Mouse (Mus musculus) CH12.LX (cell line): ENCODE results near the gene Cuta. TPM values are rescaled to one million over a fixed set of nuclear protein-coding genes. Genes with fewer than 3 reads are reported as not detected.

Source experiments
- DNase-seq: peaks from one replicate; pipeline ENCODE4 v3.0.0-alpha.2; 2013; ENCODE audit errors: extremely low read depth
- H3K27ac ChIP-seq: 2 replicates; pipeline ENCODE4 v1.5.1; 2012; ENCODE audit warnings: low read depth, mild to moderate bottlenecking, control low read depth, moderate library complexity; ENCODE audit not compliant: insufficient read depth
- H3K27me3 ChIP-seq: replicated peaks from 2 replicates; pipeline ENCODE3; 2012; ENCODE audit warnings: inconsistent platforms
- H3K36me3 ChIP-seq, 2 experiments: replicated peaks in 1 of 2; 2 replicates each; pipeline versions ENCODE3 to v1.6.1; 2012; ENCODE audit warnings: inconsistent platforms in 1 of 2, low read length in 1 of 2, mild to moderate bottlenecking in 1 of 2, mixed read lengths in 1 of 2, moderate library complexity in 1 of 2; ENCODE audit not compliant: control insufficient read depth in 1 of 2, insufficient read depth in 1 of 2
- H3K4me1 ChIP-seq, 2 experiments: 2 replicates each; pipeline ENCODE4 v1.6.1; 2012; ENCODE audit warnings: inconsistent platforms in 1 of 2, moderate library complexity in 1 of 2; ENCODE audit not compliant: insufficient read depth in 2 of 2, control insufficient read depth in 1 of 2
- H3K4me2 ChIP-seq: 2 replicates; pipeline ENCODE4 v1.6.1; 2012; ENCODE audit warnings: low read depth, mild to moderate bottlenecking, control low read depth; ENCODE audit not compliant: poor library complexity, insufficient read depth, severe bottlenecking
- H3K4me3 ChIP-seq, 3 experiments: fragments of 150-350 bp in 1 of 3; sonication (generic) in 1 of 3; replicated peaks in 1 of 3; 2 replicates each; pipeline versions ENCODE3 to v1.5.1; 2011 to 2012; ENCODE audit warnings: low read depth in 2 of 3, low read length in 2 of 3, mild to moderate bottlenecking in 2 of 3, moderate library complexity in 2 of 3, control low read depth in 1 of 3, improper control_type of control experiment in 1 of 3, inconsistent platforms in 1 of 3, mixed read lengths in 1 of 3; ENCODE audit not compliant: poor library complexity in 1 of 3
- H3K79me2 ChIP-seq: replicated peaks from 2 replicates; pipeline ENCODE4 v1.6.1; 2012; ENCODE audit warnings: mild to moderate bottlenecking, moderate library complexity; ENCODE audit not compliant: control insufficient read depth, poor library complexity, insufficient read depth, severe bottlenecking; ENCODE audit errors: extremely low read depth
- H3K9ac ChIP-seq: 2 replicates; pipeline ENCODE4 v1.6.1; 2012; ENCODE audit warnings: low read depth, mild to moderate bottlenecking, control low read depth, moderate library complexity; ENCODE audit not compliant: insufficient read depth
- H3K9me3 ChIP-seq: replicated peaks from 2 replicates; pipeline ENCODE3; 2012; ENCODE audit warnings: low read length, inconsistent platforms, mixed read lengths
- BHLHE40 ChIP-seq: IDR thresholded peaks from 2 replicates; pipeline ENCODE4 v1.6.1; 2011; ENCODE audit warnings: mild to moderate bottlenecking, low read depth, low read length, improper control_type of control experiment
- CHD2 ChIP-seq: IDR thresholded peaks from 2 replicates; pipeline ENCODE4 v1.6.1; 2011; ENCODE audit warnings: low read length, improper control_type of control experiment
- CTCF ChIP-seq, 2 experiments: IDR thresholded peaks in 1 of 2; conservative IDR thresholded peaks in 1 of 2; 2 replicates each; pipeline ENCODE4 v1.5.1; 2011 to 2012; ENCODE audit warnings: low read depth in 2 of 2, low read length in 2 of 2, improper control_type of control experiment in 1 of 2, inconsistent platforms in 1 of 2, mild to moderate bottlenecking in 1 of 2, moderate library complexity in 1 of 2
- E2F4 ChIP-seq: IDR thresholded peaks from 2 replicates; pipeline ENCODE4 v1.6.1; 2011; ENCODE audit warnings: low read depth, low read length, improper control_type of control experiment; ENCODE audit not compliant: insufficient replicate concordance
- ELF1 ChIP-seq: IDR thresholded peaks from 2 replicates; pipeline ENCODE4 v1.6.1; 2014; ENCODE audit warnings: low read depth, mild to moderate bottlenecking, inconsistent platforms, low read length, improper control_type of control experiment
- EP300 ChIP-seq: IDR thresholded peaks from 2 replicates; pipeline ENCODE4 v1.6.1; 2011; ENCODE audit warnings: low read length, improper control_type of control experiment
- ETS1 ChIP-seq: conservative IDR thresholded peaks from 2 replicates; pipeline ENCODE4 v1.6.1; 2012; ENCODE audit warnings: low read depth, mild to moderate bottlenecking, inconsistent platforms, low read length, improper control_type of control experiment, moderate library complexity
- GABPA ChIP-seq: IDR thresholded peaks from 2 replicates; pipeline ENCODE4 v1.6.1; 2012; ENCODE audit warnings: low read depth, low read length, improper control_type of control experiment, inconsistent platforms; ENCODE audit not compliant: insufficient replicate concordance
- HCFC1 ChIP-seq: IDR thresholded peaks from 2 replicates; pipeline ENCODE4 v1.6.1; 2012; ENCODE audit warnings: low read depth, mild to moderate bottlenecking, inconsistent platforms, low read length, improper control_type of control experiment
- IRF4 ChIP-seq: IDR thresholded peaks from 2 replicates; pipeline ENCODE4 v1.6.1; 2014; ENCODE audit warnings: low read depth, mild to moderate bottlenecking, inconsistent platforms, low read length, improper control_type of control experiment
- KAT2A ChIP-seq: IDR thresholded peaks from 2 replicates; pipeline ENCODE4 v1.6.1; 2012; ENCODE audit warnings: low read length, improper control_type of control experiment, inconsistent platforms; ENCODE audit not compliant: insufficient replicate concordance
- MAFK ChIP-seq: IDR thresholded peaks from 2 replicates; pipeline ENCODE4 v1.6.1; 2011; ENCODE audit warnings: low read length, improper control_type of control experiment; ENCODE audit not compliant: insufficient replicate concordance
- MAX ChIP-seq: IDR thresholded peaks from 2 replicates; pipeline ENCODE4 v1.6.1; 2011; ENCODE audit warnings: low read length, improper control_type of control experiment
- MAZ ChIP-seq: IDR thresholded peaks from 2 replicates; pipeline ENCODE4 v1.6.1; 2012; ENCODE audit warnings: low read depth, mild to moderate bottlenecking, inconsistent platforms, low read length, improper control_type of control experiment, moderate library complexity
- MEF2A ChIP-seq: IDR thresholded peaks from 2 replicates; pipeline ENCODE4 v1.6.1; 2014; ENCODE audit warnings: low read depth, mild to moderate bottlenecking, inconsistent platforms, low read length, improper control_type of control experiment, borderline replicate concordance
- MXI1 ChIP-seq: IDR thresholded peaks from 2 replicates; pipeline ENCODE4 v1.6.1; 2011; ENCODE audit warnings: mild to moderate bottlenecking, low read depth, low read length, improper control_type of control experiment
- MYC ChIP-seq: IDR thresholded peaks from 2 replicates; pipeline ENCODE4 v1.6.1; 2011; ENCODE audit warnings: low read depth, mild to moderate bottlenecking, improper control_type of control experiment, low read length
- NELFE ChIP-seq: IDR thresholded peaks from 2 replicates; pipeline ENCODE4 v1.6.1; 2011; ENCODE audit warnings: low read depth, low read length, improper control_type of control experiment
- POLR2AphosphoS2 ChIP-seq: IDR thresholded peaks from 2 replicates; pipeline ENCODE4 v1.6.1; 2011; ENCODE audit warnings: low read depth, low read length, improper control_type of control experiment
- RAD21 ChIP-seq: IDR thresholded peaks from 2 replicates; pipeline ENCODE4 v1.6.1; 2011; ENCODE audit warnings: low read depth, mild to moderate bottlenecking, low read length, improper control_type of control experiment, moderate library complexity
- RCOR1 ChIP-seq: conservative IDR thresholded peaks from 2 replicates; pipeline ENCODE4 v1.6.1; 2012; ENCODE audit warnings: low read depth, mild to moderate bottlenecking, inconsistent platforms, low read length, improper control_type of control experiment
- SIN3A ChIP-seq: IDR thresholded peaks from 2 replicates; pipeline ENCODE4 v1.6.1; 2012; ENCODE audit warnings: low read length, improper control_type of control experiment, inconsistent platforms
- SMC3 ChIP-seq: IDR thresholded peaks from 2 replicates; pipeline ENCODE4 v1.6.1; 2011; ENCODE audit warnings: low read depth, low read length, improper control_type of control experiment
- TBP ChIP-seq: conservative IDR thresholded peaks from 2 replicates; pipeline ENCODE4 v1.6.1; 2011; ENCODE audit warnings: low read depth, low read length, improper control_type of control experiment
- TCF12 ChIP-seq: IDR thresholded peaks from 2 replicates; pipeline ENCODE4 v1.6.1; 2014; ENCODE audit warnings: low read depth, mild to moderate bottlenecking, inconsistent platforms, low read length, improper control_type of control experiment
- USF1 ChIP-seq: IDR thresholded peaks from 2 replicates; pipeline ENCODE4 v1.6.1; 2014; ENCODE audit warnings: low read depth, mild to moderate bottlenecking, inconsistent platforms, low read length, improper control_type of control experiment
- USF2 ChIP-seq: conservative IDR thresholded peaks from 2 replicates; pipeline ENCODE4 v1.6.1; 2011; ENCODE audit warnings: low read depth, low read length, improper control_type of control experiment
- ZKSCAN1 ChIP-seq: IDR thresholded peaks from 2 replicates; pipeline ENCODE4 v1.6.1; 2012; ENCODE audit warnings: low read depth, inconsistent platforms, low read length, improper control_type of control experiment, borderline replicate concordance
- ZMIZ1 ChIP-seq: IDR thresholded peaks from 2 replicates; pipeline ENCODE4 v1.6.1; 2012; ENCODE audit warnings: low read depth, mild to moderate bottlenecking, inconsistent platforms, low read length, improper control_type of control experiment
- ZNF384 ChIP-seq: IDR thresholded peaks from 2 replicates; pipeline ENCODE4 v1.6.1; 2012; ENCODE audit warnings: low read depth, low read length, improper control_type of control experiment, inconsistent platforms
- dilution Hi-C: fragments of 300-500 bp; cut with MboI; formaldehyde crosslinking; loops from 2 replicates; pipeline ENCODE4 v1.14.3; 2020; ENCODE audit warnings: low sequenced_read_pairs; ENCODE audit not compliant: extremely low pct_unique_long_range_greater_than_20kb, extremely low pct_ligation_motif_present
- in situ Hi-C: fragments of 300-500 bp; cut with MboI; formaldehyde crosslinking; loops from 3 replicates; pipeline ENCODE4 v1.14.3; 2019; ENCODE audit warnings: low sequenced_read_pairs, low pct_ligation_motif_present, low pct_unique_long_range_greater_than_20kb, mixed read lengths
- polyA plus RNA-seq: library from polyadenylated mRNA; unstranded; fragments of >175 nt; gene quantifications from 2 replicates; pipeline ENCODE4 v1.2.1, GENCODE M21; 2012; ENCODE audit warnings: low read depth; ENCODE audit not compliant: insufficient read length
- total RNA-seq, 2 experiments: library from RNA; depleted of rRNA; stranded (reverse); fragments of 300-350 nt in 1 of 2; fragments of >200 nt in 1 of 2; gene quantifications; 2 replicates each; pipeline ENCODE4 v1.2.3; 2012 to 2014

Cuta gene
- total and polyA plus RNA-seq, 3 experiments, result 30.5 to 121 (median 34.6) TPM

DNA sequence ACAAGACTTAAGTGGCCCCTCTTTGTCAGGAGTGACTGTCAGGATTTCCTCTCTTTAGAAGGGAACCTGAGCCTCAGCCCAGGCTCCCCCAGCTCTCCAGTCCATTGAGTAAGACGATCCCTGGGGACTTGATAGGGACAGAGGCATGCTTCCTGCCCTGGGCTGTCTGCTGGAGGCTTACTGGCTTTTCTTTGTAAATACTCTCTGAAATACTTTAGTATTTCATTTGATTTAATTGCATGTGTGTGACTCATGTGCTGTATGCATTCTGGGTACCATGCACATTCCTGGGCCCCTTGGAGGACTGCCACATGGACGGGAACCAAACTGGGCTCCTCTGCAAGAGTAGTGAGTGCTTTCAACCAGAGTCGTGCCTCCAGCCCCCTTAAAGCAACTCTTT, 51.4 kb downstream of the Cuta start:
- Histone ChIP-seq H3K27me3 (no peaks in the 10 kb centered on the region), H3K4me2 (no peak overlapping the region), H3K9me3 (no peaks in the 10 kb centered on the region), H3K9ac (no peak overlapping the region), H3K36me3 (peaks cover 0 to 8% of the 10 kb centered on the region in 2 experiments), H3K27ac (no peak overlapping the region), H3K4me1 (peaks cover 3 to 45% of the 10 kb centered on the region in 2 experiments; a peak in 3 of 4 replicates), H3K79me2 (peaks cover 9% of the 10 kb centered on the region; the same call in 1 of the 2 replicates), H3K4me3 (no peak overlapping the region)
- in situ Hi-C loops (loop anchor here (5.0 to 10.0 kb wide), 3 partner anchors 106 to 413 kb away; partner anchors contain the start of gene Bnip1), dilution Hi-C loops (no loop called here)
- TF ChIP-seq ZKSCAN1 (no peak), MAFK (no peak), RAD21 (no peak), MYC (no peak), MAZ (no peak), MAX (no peak), KAT2A (no peak), CTCF (conservative IDR thresholded peaks at IDR 0.05 in 1 of 2, IDR thresholded peaks at IDR 0.05 in 1 of 2; ENCODE audit: low read depth in 2 of 2, low read length in 2 of 2) (no peak), NELFE (no peak), MEF2A (no peak)
- DNase-seq, result no peak

DNA sequence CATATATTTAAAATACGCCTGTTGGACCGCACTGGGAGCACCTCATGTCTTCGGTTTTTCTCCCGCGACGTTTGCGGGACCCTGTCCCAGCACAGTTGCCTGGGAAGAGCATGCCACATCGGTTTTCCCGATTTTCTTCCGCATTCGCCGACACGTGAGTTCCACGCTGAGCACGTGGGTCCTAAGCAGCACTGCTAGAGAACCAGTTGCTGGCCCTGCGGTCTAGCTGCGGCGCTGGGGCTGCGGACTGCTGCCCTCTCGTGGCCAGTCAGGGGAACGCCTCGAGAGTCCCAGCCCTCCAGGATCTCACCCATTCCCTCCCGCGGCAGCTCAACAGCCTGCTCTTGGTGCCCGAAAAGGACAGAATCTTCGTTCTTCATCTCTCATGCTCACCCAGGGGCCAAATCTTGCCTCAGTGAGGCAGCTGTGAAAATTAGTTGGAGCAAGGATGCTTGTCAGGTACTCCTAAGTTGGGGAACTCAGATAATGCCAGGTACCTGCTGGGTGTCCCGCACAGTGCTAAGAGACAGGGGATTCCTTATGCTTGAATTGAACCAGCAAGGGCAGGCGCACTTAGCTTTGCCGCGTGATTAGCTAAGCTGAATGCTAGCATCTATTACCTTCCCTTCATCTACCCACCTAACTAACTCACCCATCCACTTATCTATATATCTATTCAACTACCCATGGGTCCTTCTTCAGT, 53.2 kb downstream of the Cuta start:
- dilution Hi-C loops (no loop called here), in situ Hi-C loops (loop anchor here (5.0 to 10.0 kb wide), 3 partner anchors 104 to 411 kb away; partner anchors contain the start of gene Bnip1)
- peaks cover 9% of the 10 kb centered on the region; the same call in 1 of the 2 replicates for H3K79me2 ChIP-seq
- H3K36me3 ChIP-seq, result peaks cover 2 to 26% of the 10 kb centered on the region in 2 experiments
- no peak overlapping the region for H3K27ac ChIP-seq
- H3K9ac ChIP-seq, result peak overlapping the region; percentile 29; the same call in 1 of the 2 replicates
- peaks cover 3 to 48% of the 10 kb centered on the region in 2 experiments; a peak in 3 of 4 replicates for H3K4me1 ChIP-seq
- DNase-seq, result peak; percentile 79
- no peaks in the 10 kb centered on the region for H3K27me3 ChIP-seq
- peaks cover 3% of the 10 kb centered on the region for H3K9me3 ChIP-seq
- H3K4me3 ChIP-seq, result peak overlapping the region; percentile 71 to 80 (median 72)
- H3K4me2 ChIP-seq, result peak overlapping the region; percentile 67
- TF ChIP-seq MAZ, result no peak
- peak; percentile 100 for TF ChIP-seq BHLHE40
- no peak for TF ChIP-seq ZNF384
- TF ChIP-seq MXI1, result peak; percentile 100
- peak; percentile 67 for TF ChIP-seq ETS1
- TF ChIP-seq CHD2, result no peak
- no peak for TF ChIP-seq GABPA
- no peak for TF ChIP-seq POLR2AphosphoS2
- TF ChIP-seq HCFC1, result no peak; the same call in 1 of the 2 replicates
- TF ChIP-seq ZKSCAN1, result no peak
- TF ChIP-seq MEF2A, result peak; percentile 80; the same call in 1 of the 2 replicates
- TF ChIP-seq MAX, result peak; percentile 99
- TF ChIP-seq ZMIZ1, result no peak
- TF ChIP-seq E2F4, result no peak
- peak; percentile 94 for TF ChIP-seq SMC3
- TF ChIP-seq NELFE, result peak; percentile 51; the same call in 1 of the 2 replicates
- peak; percentile 67; the same call in 1 of the 2 replicates for TF ChIP-seq TCF12
- peak; percentile 100 for TF ChIP-seq MYC
- no peak for TF ChIP-seq TBP
- TF ChIP-seq SIN3A, result peak; percentile 98
- peak; percentile 77 for TF ChIP-seq USF2
- no peak for TF ChIP-seq EP300
- TF ChIP-seq ELF1, result peak; percentile 89
- TF ChIP-seq RAD21, result peak; percentile 93
- peak; percentile 74 for TF ChIP-seq IRF4
- peak; percentile 87 for TF ChIP-seq USF1
- no peak for TF ChIP-seq RCOR1
